Mouse (Mus musculus): ENCODE measurements around the gene Coa3. TPM values are rescaled to one million over a fixed set of nuclear protein-coding genes. Genes with fewer than 3 reads are reported as not detected.

Gene Coa3
- total and polyA plus RNA-seq, 2 experiments: 74.7 to 289 TPM

DNA sequence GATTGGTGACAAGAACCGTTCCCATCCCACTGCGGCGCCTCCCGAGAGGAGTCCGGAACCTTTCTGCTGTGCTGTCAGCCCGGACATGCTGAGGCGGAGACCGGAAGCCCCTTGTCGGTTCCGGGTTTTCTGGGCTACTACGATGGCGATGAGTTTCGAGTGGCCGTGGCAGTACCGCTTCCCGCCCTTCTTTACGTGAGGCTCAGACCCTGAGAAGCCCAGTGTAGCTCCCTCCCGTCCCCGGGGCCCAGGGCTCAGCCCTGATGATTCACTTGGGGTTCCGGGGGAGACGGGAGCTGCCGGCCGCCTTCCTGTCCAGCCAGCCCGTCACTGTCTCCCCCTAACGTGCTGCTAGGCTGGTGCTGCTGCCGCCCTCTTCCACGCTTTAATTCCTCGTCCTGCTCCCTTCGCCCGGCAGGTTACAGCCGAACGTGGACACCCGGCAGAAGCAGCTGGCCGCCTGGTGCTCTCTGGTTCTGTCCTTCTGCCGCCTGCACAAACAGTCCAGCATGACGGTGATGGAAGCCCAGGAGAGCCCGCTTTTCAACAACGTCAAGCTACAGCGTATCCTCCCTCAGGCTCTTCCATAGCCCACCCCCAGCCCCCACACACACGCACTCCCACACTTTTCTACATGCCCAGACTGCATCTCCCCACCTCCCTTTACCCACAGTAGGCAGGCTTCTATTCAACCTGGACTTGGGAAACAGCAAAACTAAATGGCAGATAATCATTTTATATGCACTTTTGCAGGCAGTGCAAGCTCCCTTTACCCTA, 25.1 kb downstream of the Coa3 start, which contains the start of gene Vps25:
Gene Vps25 (plus strand): TSS at position 95 of the 777 bp plus-strand sequence.
- H3K36me3 ChIP-seq (ENCODE audit: control insufficient read depth, insufficient read depth, low read length): no peaks in the 10 kb centered on the region
- TF ChIP-seq CTCF (IDR thresholded peaks at IDR 0.05; ENCODE audit: low read depth, low read length) (peak; percentile 21; the same call in 1 of the 2 replicates), POLR2A (IDR thresholded peaks at IDR 0.05; ENCODE audit: extremely low read depth, insufficient read depth, low read length) (peak; percentile 66; the same call in 1 of the 2 replicates)
- H3K9ac ChIP-seq (ENCODE audit: low read depth, low read length): peak within 1 kb of the TSS; percentile 82
- under 1% methylated on average over 40 of the region's 40 CpGs for WGBS
- no peaks in the 10 kb centered on the region for H3K27me3 ChIP-seq (ENCODE audit: control insufficient read depth, insufficient read depth, low read length)
- H3K79me2 ChIP-seq (ENCODE audit: control insufficient read depth, insufficient read depth, low read length): peaks cover 6% of the 10 kb centered on the region; the same call in 1 of the 2 replicates
- peak within 1 kb of the TSS; percentile 76 for H3K4me3 ChIP-seq (ENCODE audit: insufficient read depth, low read depth, low read length)
- peaks cover 4% of the 10 kb centered on the region; the same call in 1 of the 2 replicates for H3K4me1 ChIP-seq (ENCODE audit: control insufficient read depth, insufficient read depth, low read length)
- H3K27ac ChIP-seq (replicated peaks; ENCODE audit: insufficient read depth, low read depth, low read length): peak within 1 kb of the TSS; percentile 30
- DNase-seq (ENCODE audit: extremely low read depth, low read depth, low spot score): peak; percentile 74

DNA sequence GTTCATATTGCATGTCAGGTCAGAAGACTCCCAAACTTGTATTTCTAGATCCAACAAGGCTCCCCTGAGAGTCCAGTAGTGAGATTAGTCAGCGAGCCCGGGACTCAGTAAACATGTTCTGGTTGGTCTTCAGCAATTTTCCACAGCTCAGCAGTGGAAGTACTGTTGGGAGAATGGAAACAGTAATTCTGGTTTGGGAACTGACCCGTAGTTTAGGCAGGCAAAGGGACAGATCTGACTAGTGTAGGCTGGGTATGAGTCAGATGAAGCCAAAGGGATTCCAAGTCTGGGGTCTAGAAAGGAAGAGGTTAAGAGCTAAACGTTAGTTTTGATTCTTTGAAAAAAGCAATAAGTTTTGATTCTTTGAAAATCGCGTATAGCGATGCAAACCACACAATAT, 26.0 kb downstream of the Coa3 start:
- Histone ChIP-seq H3K27ac (replicated peaks; ENCODE audit: insufficient read depth, low read depth, low read length) (peak overlapping the region; percentile 17), H3K36me3 (ENCODE audit: control insufficient read depth, insufficient read depth, low read length) (no peaks in the 10 kb centered on the region), H3K4me3 (ENCODE audit: insufficient read depth, low read depth, low read length) (peak overlapping the region; percentile 76), H3K9ac (ENCODE audit: low read depth, low read length) (peak overlapping the region; percentile 69), H3K27me3 (ENCODE audit: control insufficient read depth, insufficient read depth, low read length) (no peaks in the 10 kb centered on the region), H3K4me1 (ENCODE audit: control insufficient read depth, insufficient read depth, low read length) (peaks cover 4% of the 10 kb centered on the region; the same call in 1 of the 2 replicates), H3K79me2 (ENCODE audit: control insufficient read depth, insufficient read depth, low read length) (peaks cover 6% of the 10 kb centered on the region; the same call in 1 of the 2 replicates)
- DNase-seq (ENCODE audit: extremely low read depth, low read depth, low spot score): no peak
- WGBS: 1% methylated on average over 7 of the region's 7 CpGs
- TF ChIP-seq CTCF (IDR thresholded peaks at IDR 0.05; ENCODE audit: low read depth, low read length): no peak
- no peak for TF ChIP-seq POLR2A (IDR thresholded peaks at IDR 0.05; ENCODE audit: extremely low read depth, insufficient read depth, low read length)

DNA sequence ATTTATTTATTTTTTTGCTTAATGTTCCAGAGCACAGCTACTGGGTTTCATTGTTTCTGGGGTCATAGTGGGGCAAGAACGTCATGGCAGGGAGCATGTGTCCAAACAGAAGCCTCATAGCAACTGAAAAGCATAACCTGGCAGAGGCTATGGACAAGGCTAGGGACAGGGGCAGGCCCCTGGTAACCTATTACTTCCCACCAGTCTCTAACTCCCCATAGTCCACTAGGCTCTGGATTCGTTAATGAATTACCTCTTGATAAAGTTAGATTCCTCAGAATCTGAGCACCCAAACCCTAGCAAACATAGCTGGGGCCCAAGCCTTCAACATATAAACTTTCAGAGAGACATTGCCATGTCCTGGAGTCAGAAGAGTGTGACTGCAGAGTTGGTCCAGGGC, 27.9 kb downstream of the Coa3 start:
- Histone ChIP-seq H3K4me1 (ENCODE audit: control insufficient read depth, insufficient read depth, low read length) (peaks cover 4% of the 10 kb centered on the region; the same call in 1 of the 2 replicates), H3K79me2 (ENCODE audit: control insufficient read depth, insufficient read depth, low read length) (peaks cover 6% of the 10 kb centered on the region; the same call in 1 of the 2 replicates), H3K27ac (replicated peaks; ENCODE audit: insufficient read depth, low read depth, low read length) (no peak overlapping the region), H3K9ac (ENCODE audit: low read depth, low read length) (no peak overlapping the region), H3K27me3 (ENCODE audit: control insufficient read depth, insufficient read depth, low read length) (peaks cover 5% of the 10 kb centered on the region; the same call in 1 of the 2 replicates), H3K4me3 (ENCODE audit: insufficient read depth, low read depth, low read length) (no peak overlapping the region), H3K36me3 (ENCODE audit: control insufficient read depth, insufficient read depth, low read length) (no peaks in the 10 kb centered on the region)
- WGBS: 59% methylated on average over 2 of the region's 2 CpGs
- no peak for DNase-seq (ENCODE audit: extremely low read depth, low read depth, low spot score)
- TF ChIP-seq POLR2A (IDR thresholded peaks at IDR 0.05; ENCODE audit: extremely low read depth, insufficient read depth, low read length) (no peak), CTCF (IDR thresholded peaks at IDR 0.05; ENCODE audit: low read depth, low read length) (no peak)

DNA sequence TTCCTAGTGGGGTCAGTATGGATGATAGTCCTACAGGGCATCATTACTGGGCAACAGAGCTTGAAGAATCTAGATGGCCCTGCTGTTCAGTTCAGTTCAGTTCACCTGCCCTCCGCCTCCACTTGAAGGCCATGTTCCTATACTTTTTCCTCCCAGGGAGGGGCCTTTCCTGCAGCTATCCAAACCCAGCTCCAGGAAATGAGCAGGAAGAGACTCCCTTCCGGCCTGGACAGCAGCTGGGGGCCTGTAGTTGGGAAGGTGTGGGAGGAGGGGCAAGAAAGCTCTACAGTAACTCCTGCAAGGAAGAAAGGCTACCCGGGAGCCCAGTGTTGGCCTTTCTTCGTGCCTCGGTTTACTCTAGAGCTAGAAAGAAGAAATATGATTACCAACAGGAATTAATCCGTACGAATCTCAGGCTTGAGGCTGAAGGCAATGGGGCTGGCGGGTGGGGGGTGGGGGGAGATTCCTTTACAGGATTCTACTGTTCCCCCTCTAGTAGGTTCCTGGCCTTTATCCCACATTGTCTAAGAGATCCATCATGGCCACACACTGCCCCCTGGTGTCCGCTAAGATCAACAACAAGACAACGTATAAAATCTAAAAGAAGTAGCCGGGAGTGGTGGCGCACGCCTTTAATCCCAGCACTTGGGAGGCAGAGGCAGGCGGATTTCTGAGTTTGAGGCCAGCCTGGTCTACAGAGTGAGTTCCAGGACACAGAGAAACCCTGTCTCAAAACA, 30.5 kb downstream of the Coa3 start:
- Histone ChIP-seq H3K27ac (replicated peaks; ENCODE audit: insufficient read depth, low read depth, low read length) (0 out of 2 replicates have a peak overlapping the region, but pooled peaks have one; percentile 70), H3K79me2 (ENCODE audit: control insufficient read depth, insufficient read depth, low read length) (no peaks in the 10 kb centered on the region), H3K27me3 (ENCODE audit: control insufficient read depth, insufficient read depth, low read length) (peaks cover 8% of the 10 kb centered on the region; the same call in 1 of the 2 replicates), H3K4me1 (ENCODE audit: control insufficient read depth, insufficient read depth, low read length) (peaks cover 5% of the 10 kb centered on the region), H3K36me3 (ENCODE audit: control insufficient read depth, insufficient read depth, low read length) (no peaks in the 10 kb centered on the region), H3K4me3 (ENCODE audit: insufficient read depth, low read depth, low read length) (no peak overlapping the region), H3K9ac (ENCODE audit: low read depth, low read length) (no peak overlapping the region)
- WGBS: 39% methylated on average over 14 of the region's 14 CpGs
- peak; percentile 58 for DNase-seq (ENCODE audit: extremely low read depth, low read depth, low spot score)
- TF ChIP-seq POLR2A (IDR thresholded peaks at IDR 0.05; ENCODE audit: extremely low read depth, insufficient read depth, low read length) (no peak), CTCF (IDR thresholded peaks at IDR 0.05; ENCODE audit: low read depth, low read length) (peak; percentile 56)

DNA sequence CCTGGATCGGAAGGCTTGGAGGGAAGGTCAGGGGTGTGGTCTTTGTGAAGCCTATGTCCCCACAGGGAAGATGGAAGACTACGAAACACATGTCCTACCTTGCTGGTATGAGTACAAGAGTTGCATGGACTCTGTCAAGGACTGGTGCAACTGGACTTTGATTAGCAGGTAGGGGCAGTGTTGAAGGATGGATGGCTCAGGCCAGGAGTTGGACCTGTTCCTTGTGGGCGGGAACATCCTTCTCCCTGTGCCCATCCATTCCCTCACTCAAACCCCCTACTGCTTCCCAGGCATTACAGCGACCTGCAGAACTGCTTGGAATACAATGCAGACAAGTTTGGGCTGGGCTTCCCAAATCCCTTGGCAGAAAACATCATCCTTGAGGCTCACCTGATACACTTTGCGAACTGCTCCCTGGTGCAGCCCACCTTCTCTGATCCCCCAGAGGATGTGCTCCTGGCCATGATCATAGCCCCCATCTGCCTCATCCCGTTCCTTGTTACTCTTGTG, 31.3 kb downstream of the Coa3 start:
- WGBS: 83% methylated on average over 6 of the region's 6 CpGs
- Histone ChIP-seq H3K4me1 (ENCODE audit: control insufficient read depth, insufficient read depth, low read length) (peaks cover 1% of the 10 kb centered on the region; the same call in 1 of the 2 replicates), H3K4me3 (ENCODE audit: insufficient read depth, low read depth, low read length) (peak overlapping the region; percentile 97), H3K79me2 (ENCODE audit: control insufficient read depth, insufficient read depth, low read length) (no peaks in the 10 kb centered on the region), H3K36me3 (ENCODE audit: control insufficient read depth, insufficient read depth, low read length) (no peaks in the 10 kb centered on the region), H3K27me3 (ENCODE audit: control insufficient read depth, insufficient read depth, low read length) (peaks cover 8% of the 10 kb centered on the region; the same call in 1 of the 2 replicates), H3K27ac (replicated peaks; ENCODE audit: insufficient read depth, low read depth, low read length) (peak overlapping the region; percentile 70), H3K9ac (ENCODE audit: low read depth, low read length) (peak overlapping the region; percentile 33; the same call in 1 of the 2 replicates)
- TF ChIP-seq POLR2A (IDR thresholded peaks at IDR 0.05; ENCODE audit: extremely low read depth, insufficient read depth, low read length) (no peak), CTCF (IDR thresholded peaks at IDR 0.05; ENCODE audit: low read depth, low read length) (no peak)
- DNase-seq (ENCODE audit: extremely low read depth, low read depth, low spot score): no peak
